Mouse (Mus musculus) MEL-GATA-1-ER (cell line): ENCODE data around the gene Tspan1.

Source experiments
- DNase-seq: peaks from one replicate; pipeline ENCODE4 v3.0.0-alpha.2; 2012; ENCODE audit warnings: low read depth; ENCODE audit errors: extremely low read depth

The Tspan1 gene

DNA sequence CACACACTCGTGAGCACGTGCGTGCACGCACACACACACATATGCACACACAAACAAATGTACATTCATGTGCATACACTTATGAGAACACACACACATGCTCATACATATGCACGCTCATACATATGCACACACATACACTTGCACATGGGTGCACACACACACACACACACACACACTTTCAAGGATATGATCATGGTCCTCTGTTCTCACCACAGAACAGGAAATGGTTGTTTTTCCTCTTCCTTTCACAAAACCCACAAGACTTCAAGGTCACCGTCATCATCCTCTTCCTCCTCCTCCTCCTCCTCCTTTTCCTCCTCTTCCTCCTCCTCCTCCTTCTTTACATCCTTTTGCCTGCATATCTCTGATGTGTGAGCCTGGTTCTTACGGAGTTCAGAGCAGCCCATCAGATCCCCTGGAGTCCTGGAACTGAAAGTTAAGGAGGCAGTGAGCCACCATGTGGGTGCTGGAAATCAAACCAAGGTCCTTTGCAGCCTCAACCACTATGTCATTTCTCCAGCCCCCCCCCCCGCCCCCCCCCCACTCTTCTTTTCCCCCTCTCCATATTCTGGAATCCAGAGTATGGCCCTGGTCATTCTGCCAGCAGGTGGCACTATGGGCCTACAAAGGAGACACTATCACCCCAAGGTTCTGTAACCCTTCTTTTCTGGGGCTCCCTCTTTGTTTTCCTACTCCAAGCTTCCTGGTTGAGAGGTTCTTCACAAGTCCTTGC is 1.4 kb upstream of the Tspan1 start:
- peak; percentile 37 for DNase-seq

DNA sequence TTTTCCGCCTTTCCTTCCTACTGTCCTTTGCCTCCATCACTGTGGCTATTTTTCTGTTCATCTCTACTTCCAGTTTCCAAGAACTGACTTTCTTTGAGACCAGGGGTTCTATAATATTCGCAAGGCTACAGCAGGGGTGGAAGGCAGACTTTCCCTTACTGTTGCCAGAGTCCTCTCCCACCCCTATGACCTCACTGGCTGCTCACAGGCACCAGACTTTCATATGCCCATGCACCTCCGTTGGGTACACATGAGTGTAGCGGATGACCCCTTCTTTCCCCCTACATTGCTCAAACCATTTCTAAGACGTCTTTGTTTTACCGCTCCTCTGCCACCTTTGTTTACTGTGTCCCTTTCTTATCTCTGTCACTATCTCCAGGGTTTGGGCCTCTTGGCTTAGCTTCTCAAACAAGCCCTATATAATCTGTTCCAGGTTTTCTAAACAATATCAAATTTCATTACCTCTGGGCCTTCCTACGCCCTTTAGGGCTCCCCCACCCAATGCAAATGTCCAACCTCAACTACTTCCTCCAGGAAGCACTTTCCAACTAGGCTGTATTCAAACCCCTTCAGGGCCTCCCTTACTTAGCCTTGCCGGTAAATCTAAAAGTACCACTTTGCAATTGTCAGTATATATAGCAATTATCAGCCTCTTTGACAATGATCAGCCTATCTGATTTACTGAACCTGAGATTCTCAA is 1.5 kb downstream of the Tspan1 start:
- no peak for DNase-seq

DNA sequence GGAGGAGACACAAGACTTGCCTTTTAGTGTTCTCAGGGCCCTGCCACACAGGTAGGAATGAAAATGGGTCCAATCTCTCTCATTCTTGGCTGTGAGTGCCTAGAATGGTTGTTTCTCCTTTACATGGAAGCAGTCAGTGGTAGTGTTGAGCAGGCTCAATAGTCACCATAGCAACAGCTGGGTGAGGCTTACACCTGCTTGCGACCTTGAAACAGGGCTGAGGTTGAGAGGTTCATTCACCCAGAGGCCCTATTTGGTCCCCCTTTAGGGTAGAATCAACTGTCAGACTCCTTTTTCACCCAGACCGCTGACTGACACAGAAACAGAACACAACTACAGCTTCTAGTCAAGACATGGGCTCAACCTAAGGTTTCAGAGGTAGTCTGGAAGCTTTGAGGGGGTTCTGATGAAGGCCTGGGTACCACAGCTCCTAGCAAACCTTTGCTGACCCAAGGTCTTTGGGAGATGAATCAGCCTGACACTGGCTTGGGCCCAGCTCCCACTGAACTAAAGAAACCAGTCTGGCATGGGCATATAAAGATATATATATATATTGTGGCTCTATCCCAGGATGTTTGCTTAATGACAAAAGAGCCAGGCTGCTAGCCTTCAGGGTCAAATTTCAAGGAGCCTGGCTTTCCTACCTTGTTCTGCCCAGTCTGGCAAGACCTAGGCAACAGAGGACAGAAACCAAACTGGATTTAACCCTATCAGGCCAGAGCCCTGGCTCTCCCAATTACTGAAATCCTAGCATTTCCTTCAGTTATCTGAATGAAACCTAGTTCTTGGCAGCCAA is 2.4 kb downstream of the Tspan1 start:
- no peak for DNase-seq

DNA sequence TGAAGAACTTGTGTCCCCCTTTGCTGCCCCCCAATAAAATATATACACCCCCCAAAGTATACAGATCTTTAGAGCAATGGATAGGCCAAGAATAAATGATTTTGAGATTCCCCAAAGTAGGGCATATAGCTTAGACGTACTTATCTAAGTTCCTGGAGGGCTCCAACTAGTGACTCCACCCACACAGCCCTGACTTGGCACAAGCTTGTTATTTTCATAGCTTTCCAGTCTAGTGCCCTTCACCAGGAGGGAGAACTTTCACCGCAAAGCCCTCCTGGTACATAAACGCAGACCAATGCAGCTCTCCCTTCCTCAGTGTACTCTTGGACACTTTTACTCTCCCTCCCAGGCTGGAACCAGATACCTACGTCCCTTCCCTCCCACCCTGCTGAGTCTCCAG is 5.3 kb downstream of the Tspan1 start:
- DNase-seq = no peak

DNA sequence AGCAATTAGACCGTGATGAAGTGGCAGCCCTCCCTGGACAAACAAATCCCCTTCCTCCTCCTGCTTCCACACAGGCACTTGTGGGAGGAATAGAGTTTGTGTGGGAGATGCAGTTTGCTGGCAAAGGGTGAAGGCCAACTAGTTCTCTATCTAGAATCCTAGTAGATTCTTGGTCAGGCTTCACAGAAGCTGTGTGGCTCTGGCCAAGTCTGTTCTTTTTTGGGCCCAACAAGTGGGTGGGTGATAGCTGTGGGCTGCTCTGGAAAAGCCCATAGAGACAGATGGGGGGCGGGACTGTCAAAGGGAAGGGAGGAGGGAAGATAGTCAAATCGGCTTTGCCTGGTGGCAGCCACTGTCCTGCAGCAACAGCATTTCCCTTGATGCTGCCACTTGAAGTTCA is 6.6 kb downstream of the Tspan1 start:
- DNase-seq = no peak

DNA sequence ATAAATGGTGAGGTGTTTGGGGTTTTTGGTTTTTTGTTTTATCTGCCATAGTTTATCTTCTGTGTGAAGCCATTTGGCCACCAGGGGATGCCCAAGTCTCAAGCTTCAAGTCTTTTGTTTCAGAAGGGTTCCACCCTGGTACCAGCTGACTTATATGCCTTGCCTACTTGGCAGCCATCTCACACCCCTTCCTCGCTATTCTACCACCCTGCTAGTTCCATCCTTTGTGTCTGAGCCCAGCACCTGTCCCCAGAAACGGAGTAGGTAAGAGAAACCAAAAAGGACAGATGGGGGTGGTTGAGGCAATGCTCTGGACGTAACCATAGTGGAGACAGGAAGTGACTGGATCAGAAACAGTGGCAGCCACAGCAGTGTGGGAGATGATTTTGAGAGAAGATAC is 7.5 kb downstream of the Tspan1 start:
- no peak for DNase-seq

DNA sequence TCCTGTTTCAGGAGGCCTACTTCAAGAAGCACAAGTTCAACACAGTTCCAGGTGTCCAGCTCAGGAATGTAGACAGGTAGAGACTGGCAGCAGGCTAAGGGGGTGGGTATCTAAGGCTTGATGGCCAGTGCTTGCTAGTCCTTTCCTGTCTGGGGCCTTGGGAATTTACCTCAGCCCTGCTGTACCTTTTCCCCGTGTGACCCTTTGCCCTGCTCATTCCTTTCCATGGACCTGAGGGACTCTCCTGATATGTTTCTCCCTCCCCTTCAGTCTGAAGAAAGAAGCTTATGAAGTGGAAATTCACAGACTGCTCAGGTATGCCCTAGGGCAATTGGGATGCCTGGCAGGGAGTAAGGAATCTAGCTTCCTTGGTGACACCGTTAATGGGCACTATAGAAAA is 9.5 kb downstream of the Tspan1 start:
- no peak for DNase-seq

DNA sequence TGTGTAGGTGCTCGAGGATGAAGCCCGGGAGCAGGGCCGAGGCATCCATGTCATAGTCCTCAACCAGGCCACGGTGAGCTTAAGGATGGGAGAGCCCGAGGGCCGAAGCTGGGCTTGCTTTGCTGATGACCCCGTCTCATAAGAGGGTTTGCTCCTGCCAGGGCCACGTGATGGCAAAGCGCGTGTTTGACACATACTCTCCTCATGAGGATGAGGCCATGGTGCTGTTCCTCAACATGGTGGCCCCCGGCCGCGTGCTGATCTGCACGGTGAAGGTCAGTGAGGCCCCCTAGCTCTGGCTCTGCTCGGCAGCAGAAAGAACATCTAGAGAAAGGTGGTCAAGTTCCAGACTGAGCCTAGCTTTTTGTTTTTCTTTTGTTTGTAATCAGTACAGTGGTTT is 14.7 kb downstream of the Tspan1 start:
- DNase-seq = no peak

DNA sequence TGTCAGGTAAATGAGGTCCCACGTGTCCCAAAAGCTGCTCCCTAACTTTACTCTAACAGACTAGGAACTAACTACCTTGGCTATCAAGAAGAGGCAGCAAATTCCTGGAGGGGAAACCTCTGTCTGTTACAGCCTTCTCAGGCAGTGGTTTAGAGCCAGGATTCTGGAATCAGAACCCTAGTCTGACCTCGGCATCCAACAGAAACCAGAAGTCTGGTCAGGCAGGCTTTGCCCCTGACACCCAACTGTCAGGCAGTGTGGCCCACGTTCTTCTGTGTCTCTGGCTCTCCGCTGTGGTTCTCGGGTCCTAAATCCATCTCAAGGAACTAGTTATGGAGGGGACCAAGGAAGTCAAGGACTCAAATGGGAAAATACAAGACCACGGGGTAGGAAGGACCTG is 16.2 kb downstream of the Tspan1 start, which contains the start of gene Lurap1:
TSS of gene Lurap1 (minus strand) at position 101 of the 400 bp plus-strand sequence.
- no peak for DNase-seq

DNA sequence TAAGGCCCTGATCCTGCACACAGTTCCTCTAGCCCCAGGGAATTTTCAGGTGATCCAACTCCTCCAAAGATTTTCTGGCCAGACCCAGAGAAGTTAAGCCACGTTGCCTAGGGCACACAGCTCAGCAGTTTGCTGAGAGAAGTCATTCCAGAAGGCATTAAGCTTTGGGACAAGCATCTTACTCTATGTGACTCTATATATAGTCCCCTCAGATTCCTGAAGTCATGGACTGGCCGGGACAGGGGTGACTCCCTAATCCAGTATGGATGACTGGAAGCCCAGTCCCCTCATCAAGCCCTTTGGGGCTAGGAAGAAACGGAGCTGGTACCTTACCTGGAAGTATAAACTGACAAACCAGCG is 16.6 kb downstream of the Tspan1 start:
- DNase-seq = no peak

DNA sequence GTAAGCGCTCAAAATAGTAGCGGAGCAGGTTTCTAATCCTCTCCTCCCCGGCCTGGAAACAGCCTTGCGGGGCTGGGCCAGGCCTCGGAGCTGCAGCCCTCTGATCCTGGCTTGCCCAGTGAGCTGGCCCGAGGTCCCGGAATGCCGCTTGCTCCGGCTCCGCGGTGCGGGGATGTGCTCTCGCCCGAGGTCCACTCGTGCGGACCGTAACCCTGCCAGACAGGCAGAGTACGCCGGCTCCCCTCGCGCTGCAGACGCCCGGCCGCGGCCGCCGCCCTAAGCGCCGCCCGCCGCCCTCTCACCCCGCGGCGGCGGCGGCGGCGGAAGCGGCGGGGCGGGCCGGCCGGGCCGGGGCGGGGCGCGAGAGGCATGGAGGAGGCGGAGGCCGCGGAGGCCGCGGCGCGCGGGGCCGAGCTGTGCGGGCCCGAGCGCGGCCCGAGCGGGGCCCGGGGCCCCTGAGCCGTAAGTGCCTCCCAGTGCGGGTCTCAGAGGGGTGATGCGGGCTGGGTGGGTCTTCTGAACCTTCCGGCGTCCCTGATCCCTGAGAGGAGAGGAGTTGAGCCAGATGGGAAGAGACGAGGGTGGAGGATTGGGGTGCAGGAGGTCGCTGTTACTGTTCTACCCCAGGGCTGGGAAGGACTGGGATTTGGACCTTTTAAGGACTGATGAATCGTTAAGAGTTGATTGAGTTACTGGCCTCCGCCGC is 17.1 kb downstream of the Tspan1 start:
- no peak for DNase-seq

DNA sequence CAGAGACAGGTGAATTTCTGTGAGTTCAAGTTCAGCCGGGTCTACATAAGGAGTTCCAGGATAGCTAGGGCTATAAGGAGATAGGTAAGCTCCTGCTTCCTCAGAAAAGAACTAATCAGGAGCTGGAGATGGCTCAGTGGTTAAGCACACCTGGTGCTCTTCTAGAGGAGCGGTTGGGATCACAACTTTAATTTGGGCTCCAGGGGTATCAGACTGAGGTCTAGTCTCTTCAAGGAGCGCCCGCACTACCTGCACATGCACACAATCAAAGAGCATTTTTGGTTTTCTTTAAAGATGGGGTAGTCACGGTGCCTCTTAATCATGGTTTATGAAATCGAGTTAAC is 17.6 kb downstream of the Tspan1 start:
- no peak for DNase-seq

DNA sequence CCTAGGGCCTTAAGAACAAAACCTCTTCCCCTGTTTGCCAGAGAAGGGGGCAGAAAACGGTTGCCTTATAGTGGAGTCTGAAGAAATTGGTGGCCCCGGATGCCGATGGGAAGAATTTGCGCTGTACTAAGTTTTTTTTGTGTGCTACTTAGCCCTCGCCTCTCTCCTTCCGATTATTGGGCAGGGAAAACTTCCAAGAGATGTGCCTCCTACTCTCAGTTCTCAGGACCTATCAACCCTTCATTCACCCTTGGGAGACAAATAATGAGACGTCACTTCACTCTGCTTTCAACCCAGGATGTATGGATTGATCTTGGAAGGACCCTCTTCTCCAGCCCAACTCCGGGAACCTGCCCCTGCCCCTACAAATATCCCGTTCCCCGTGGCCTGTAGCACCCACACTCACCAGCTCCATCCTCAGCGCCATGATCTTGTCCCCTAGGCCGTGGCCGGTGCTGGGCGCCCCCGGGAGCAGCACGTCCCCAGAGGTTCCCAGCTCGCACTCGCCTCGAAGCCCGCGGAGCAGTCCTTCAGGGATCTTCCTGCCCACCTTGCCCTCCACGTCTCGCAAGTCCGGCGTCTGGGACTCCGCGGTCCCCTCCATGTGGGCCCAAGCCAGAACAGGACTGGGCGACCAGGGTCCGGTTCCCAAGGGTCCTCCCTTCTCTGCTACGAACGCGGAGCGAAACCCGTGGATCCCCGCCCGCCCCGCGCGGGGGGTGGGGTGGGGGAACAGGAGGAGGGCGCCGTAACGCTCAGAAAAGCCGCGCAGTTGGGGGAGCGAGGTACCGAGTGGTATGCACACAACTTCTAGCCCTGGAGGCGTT is 23.3 kb downstream of the Tspan1 start:
- DNase-seq = no peak

DNA sequence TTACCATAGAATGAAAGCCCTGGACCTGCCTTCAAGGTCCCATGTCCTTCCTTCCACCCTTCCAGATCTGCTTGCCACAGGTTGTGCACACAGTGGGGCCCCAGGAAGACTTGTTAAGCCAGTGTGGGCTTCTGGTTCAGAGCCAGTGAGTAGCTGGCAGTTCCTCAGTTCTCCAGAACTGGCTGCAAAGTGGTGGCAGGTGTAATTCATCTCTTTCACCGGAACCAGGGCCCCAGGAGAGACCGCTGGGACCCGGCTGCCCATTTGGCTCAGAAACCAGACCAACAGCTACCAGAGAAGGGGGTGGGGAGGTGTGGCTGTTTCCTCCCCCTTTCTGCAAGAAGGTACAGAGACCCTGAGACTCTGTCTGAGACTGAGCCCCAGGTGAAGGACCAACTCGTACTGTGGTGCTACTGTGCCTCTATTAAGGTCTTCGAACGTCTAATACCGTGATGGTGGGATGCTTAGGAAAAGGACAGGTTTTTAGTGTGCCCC is 24.0 kb downstream of the Tspan1 start:
- no peak for DNase-seq

DNA sequence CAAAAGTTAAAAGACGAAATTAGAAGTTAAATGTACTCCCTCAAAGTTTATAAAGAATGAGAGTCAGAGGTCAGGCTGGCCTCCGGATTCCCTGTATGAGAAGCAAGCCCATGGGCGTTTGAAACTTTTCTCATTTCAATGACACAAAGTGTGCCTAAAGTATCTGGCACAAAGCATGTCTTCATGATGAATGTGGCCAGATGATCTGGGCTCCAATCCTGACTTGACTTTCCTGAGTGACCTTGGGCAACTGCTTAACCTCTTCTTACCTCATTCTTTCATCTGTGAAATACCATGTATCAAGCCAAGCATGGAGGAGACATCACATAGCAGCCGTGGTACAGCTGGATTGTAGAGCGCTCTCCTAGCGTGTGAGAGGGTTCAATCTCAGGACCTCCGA is 25.1 kb downstream of the Tspan1 start:
- no peak for DNase-seq

DNA sequence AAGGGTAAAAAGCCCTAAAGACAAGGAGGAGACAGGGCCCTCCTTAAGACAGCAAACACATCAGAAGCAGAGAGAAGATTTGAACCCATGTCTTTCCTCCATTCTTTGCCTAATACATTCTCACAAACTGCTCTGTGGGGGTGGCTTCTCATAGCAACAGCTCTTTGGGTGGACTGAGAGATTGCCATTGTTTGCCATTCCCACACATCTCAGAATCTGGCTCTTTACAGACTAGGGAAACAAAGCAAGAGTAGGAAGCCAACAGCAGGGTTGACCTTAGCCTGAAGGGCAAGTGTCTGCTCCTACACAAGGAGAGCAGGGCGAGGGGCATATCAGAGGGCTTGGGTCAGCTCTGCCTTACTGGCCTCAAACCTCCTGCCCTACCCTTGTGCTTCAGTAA is 25.7 kb downstream of the Tspan1 start:
- DNase-seq = no peak

DNA sequence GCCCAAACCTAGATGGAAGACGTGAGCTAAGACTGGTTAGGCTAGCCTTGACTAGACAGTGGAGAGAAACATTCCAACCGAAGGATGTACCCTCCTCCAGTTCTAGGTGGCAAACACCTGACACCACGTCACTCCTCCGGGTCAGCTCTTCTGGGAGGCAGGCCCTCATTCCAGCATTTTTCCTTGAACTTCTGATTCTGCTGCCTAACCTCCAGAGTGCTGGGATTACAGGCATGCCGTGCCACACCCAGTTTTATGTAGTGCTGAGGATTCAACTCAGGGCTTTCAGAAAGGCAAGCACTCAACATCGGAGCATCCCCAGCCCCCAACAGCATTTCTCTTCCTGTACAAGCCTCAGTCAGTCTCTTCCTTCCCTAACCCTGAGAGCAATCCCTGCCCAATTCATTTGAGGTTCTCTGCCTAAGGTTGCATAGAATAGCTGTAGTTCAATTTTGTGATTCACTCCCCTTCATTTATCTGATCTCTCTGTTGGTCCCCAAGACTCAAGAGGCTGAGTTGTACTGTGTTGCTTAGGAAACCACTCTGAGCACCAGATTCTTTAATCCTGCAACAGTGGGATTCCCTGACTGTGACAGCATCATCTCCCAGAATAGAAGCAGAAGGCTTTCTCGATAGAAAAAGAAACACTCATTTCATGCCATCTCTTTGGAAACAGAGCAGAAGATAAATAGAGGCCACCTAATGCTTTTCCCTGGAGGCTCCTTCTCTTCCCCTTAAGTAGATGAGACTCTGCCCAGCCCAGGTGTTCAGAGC is 26.4 kb downstream of the Tspan1 start:
- no peak for DNase-seq

DNA sequence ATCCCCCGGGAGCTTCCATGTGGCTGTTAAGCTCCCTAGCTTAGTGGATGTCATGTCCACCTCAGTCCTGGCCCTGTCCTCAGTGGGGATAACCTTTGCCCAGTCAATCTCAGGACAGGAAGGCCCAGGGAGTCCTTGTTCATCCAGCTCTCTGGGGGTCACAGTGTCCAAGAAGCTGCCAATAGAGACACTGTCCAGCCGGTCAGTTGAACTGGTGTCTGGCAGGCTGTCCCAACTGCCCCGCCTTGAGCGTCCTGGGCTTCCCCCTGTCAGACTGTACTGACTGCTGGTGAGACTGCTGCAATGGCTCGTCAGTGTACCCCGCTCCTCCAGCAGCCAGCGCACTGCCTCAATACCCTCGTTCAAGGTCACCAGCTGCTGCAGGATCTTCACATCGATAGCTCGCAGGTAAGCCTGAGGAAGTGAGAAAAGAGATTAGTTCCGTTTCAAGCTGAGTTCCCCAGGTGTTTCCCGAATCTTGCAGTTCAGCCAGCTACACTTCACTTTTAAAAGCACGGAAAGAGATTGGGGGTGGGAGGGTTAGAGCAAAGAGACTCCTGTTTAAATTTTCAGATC is 29.9 kb downstream of the Tspan1 start:
- DNase-seq = no peak

DNA sequence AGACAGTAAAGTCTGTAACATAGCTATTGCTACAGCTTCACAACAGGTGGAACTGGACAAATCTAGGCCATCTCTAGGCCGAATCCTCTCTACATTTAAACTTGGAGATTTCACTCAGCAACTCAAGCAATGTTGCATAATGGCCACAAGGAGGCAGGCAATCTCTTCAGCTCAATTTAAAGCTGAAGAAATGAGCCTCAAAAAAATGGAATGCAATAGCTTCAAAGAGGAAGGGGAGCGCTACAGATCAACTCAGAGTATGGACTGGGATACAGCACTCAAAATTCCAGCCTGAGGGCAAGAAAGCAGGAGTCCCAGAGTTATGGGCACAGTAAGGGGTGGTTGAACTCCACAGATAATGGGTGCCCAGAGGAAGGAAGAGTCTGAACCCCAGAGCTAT is 32.4 kb downstream of the Tspan1 start:
- no peak for DNase-seq

DNA sequence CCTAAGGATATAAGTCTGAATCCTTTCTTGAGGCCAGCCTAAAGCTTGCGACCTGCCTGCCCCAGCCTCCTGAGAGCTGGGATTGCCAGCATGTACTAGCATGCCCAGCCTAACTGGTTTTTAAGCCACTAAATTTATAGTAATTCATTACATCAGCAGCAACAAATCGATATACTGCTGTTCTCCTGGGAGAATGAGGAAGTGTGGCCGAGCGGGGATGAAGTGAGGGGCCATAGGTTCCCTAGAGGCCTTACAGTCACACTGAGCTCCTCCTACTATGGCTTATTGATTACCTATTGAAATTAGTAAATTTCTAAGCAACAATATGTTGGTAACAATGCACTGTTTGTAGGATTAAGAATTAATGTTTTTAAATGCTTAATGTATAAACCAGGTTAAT is 34.3 kb downstream of the Tspan1 start:
- no peak for DNase-seq
